Mouse (Mus musculus): ENCODE data around the gene Pde8b. TPM values are rescaled to one million over a fixed set of nuclear protein-coding genes. Genes with fewer than 3 reads are reported as not detected.

Gene Pde8b
- total RNA-seq, 2 experiments from 2014 or later: 2.5 TPM

DNA sequence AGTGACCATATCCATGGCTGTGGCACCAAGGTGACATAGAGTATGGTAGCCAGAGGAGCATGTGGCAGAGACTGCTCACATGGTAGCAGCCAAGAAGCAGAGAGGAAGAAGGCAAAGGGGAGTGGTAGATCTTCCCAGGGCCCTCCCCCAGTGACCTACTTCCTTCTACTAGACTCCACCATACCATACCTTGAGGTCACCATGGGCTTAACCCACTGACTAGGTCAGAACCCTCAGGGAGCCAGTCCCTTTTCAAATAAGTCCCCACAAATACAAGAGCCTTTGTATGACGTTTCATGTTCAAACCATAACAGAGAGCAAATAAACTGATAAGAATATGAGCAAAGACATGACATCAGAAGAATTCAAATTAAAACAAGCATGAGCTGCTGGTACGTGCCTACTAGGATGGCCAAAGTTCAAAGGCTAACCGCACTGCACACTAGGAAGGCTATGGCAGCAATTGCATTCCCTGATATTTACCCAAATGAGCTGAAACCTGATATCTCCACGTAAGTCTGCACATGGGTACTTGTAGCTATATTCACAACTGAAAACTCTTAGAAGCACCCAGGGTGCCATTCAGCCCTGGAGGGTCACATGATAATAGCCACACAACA, 109.6 kb downstream of the Pde8b start:
- DNase-seq: no peak

DNA sequence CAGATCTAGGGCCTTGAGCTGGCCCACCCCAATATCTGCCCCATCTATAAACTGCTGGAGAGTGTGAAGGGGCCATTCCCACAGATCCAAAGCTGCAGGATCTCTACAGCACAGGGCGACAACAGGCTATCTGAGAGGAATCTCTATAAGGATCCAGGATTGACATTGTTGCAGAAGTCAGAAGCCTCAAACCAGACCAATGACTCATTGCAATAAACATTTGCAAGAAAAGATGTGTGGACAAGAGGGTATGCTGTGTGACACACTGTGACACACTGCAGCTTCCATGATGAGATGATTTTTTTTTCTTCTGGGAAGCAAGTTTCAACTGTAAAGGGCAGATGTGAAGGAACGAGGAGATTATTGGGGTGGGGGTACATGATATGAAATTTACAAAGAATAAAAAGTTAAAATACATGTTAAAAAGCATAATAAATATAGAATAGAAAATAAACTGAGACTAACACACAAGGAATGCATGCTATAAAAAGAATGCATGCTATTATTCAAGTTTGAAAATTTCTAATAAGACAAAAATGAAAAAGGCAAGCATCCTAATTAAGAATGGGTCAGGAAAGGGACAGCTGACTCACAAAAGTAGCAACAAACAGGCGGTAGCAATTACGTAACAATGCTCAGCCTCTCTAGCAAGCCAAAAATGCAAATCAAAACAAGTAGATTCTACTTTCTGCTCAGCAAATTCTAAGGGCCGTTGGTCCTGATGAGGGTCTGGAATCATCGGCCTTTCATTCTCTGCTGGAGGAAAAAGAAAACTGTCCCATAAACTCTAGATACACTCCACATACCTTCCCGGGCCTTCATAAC, 114.6 kb downstream of the Pde8b start:
- DNase-seq: no peak

GRCm38 (mm10) chr13:95131848-95132247, 118.3 kb downstream of the Pde8b start:
- no peak for DNase-seq

- DNase-seq: no peak
These were observed 119.1 kb downstream of the Pde8b start for GRCm38 (mm10) chr13:95131041-95131440.

GRCm38 (mm10) chr13:95127288-95127687, 122.8 kb downstream of the Pde8b start:
- no peak for DNase-seq

- no peak for DNase-seq
These were observed 123.3 kb downstream of the Pde8b start for GRCm38 (mm10) chr13:95126801-95127200.

DNA sequence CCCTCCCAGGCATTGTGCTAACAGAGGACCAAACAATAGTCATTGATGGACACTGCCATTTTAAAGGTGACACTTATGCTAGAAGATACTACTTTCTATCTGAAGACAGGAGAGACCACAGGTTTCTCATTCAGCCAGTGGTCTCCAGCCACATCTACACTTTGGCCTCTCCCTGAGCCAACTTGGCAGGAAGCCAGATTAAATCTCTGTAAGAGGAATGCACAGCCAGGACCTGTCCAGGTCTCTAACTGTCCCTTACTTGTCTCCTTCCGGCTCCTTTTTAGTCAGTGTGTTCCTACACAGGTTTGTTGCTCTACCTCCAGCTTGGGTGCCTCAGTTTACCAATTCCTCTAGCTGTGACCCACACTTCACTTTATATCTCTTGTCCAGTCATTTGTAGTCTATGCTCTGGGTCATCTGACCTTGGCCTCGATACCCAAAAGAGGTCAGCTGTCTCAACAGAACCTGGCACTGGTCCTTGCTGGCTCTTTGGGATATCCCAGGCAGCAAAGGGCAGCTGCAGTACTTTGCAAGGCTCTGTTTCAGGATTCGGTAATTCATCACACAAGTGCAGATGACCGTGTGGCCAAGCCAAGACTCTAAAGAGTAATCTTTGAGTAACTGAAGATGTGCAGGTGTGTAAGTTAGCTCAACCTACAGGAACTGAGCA, 124.5 kb downstream of the Pde8b start:
- DNase-seq: no peak

- DNase-seq: no peak
These were observed 129.6 kb downstream of the Pde8b start for GRCm38 (mm10) chr13:95120570-95120969.

- DNase-seq: no peak
These were observed 136.4 kb downstream of the Pde8b start for GRCm38 (mm10) chr13:95113763-95114162.

DNA sequence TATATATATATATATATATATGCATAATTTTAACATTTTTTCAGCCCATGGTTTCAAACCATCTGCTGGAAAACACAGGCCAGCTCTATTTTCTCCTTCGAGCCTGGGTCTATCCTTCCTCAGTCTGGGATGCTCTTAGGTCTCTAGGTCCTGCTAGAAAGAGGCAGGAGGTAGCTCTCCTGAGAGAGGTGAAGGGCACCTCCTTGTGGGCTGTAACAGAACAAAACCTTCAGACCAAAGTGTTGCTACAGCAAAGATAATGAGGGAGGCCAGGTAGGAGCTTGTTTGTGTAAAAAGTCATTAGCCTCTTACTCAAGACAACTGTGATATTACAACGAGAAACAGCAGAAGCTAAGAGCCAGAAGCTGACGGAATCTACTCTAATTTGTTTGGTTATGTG, 140.6 kb downstream of the Pde8b start:
- no peak for DNase-seq

GRCm38 (mm10) chr13:95108035-95108434, 142.1 kb downstream of the Pde8b start:
- no peak for DNase-seq

- no peak for DNase-seq
These were observed 145.3 kb downstream of the Pde8b start for GRCm38 (mm10) chr13:95104865-95105264.

- no peak for DNase-seq
These were observed 147.0 kb downstream of the Pde8b start for GRCm38 (mm10) chr13:95102985-95103590.

GRCm38 (mm10) chr13:95101315-95101714, 148.8 kb downstream of the Pde8b start:
- no peak for DNase-seq

DNA sequence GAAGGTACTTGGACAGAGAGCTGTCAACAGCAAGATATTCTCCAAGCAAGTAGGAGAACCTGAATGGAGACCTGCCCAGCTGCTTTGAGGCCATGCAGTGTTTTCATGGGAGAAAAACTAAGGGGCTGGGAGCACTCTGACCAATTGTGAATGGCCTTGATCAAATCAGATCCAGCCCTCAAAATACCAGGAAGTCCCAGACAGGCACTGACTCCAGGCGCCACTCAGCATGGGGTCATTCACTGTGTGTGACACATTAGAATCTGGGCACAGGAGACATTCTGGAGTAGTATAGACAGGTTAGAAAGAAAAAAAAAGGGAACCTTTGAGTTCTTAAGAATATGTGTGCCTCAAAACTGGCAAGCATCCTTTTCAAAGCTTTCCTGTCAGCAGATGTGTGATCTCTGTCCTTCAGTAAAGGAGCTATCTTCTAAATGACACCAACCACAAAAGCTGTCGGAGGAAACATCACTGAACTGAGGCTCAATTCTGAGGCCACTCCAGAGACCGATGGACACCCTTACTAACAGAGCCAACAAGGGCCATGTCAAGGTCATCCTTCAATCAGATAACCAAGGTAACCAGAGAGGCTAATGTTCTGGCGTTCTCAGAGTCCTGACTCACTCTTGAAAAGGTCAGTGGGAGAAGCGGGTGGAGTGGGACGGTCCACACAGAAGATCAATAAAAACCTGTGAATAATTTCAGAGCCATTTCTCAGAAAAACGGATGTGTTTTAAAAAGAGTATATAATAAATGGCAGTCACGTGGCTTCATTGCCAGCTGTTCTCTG, 151.0 kb downstream of the Pde8b start:
- no peak for DNase-seq

GRCm38 (mm10) chr13:95096646-95097045, 153.5 kb downstream of the Pde8b start:
- DNase-seq: no peak

DNA sequence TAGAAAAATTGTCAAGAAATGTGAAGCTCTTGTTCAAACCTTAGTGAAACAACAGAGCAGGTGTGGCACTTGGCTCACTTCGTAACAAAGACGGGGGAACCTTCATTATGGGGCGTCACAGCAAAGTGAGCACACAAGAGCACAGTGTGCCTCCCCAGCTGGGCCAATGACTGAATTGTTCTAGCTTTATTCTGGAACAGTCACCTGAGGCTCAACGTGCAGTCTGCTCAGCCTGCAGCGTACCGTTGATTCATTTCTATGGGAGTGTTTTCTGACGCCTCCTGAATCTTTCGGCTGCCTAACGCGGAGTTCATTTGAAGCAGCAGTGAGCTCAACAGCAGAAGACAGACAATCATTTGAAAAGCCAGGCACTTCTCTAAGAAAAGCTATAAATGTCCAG, 154.3 kb downstream of the Pde8b start:
- DNase-seq: no peak

DNA sequence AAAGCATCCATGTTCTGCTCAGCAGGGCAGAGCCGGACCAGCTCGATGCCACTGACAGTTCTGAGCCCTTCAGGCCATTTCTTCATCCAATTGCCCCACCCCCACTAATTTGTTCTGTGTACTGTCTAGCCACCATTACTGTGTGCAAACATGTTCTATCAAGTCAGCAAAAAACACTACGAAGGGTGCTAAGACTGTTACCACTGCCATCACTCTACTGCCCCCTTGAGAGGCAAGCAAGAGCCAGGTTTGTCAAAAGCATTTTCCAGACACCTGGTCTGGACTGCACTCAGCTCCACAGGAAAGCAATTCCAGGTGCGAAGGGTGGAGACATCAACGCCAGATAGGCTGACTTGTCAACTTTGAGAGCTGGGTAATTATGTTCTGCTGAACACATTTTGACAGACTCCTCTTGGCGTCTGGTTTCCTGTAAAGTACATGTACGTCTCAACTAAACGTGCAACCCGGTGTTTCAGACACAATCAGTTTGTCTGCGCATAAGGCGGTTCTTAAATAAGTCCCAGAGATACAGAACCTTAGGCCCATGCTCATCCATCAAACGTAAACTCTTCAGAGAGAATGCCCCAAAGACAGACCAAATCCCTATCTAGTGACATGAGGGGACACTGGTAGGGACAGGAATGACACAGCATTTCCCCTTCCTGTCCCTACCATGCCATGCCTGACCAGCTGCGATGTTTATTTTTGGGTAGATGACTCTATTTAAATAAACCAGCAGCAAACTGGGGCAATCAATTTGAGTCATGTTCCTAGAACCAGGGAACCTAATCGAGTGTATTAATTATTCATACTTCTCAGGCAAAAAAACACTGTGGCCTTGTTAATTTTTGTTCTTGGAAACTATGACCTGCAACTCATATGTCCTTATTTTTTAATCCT, 158.3 kb downstream of the Pde8b start:
- DNase-seq: no peak

GRCm38 (mm10) chr13:95087358-95087787, 162.8 kb downstream of the Pde8b start:
- DNase-seq: peak; percentile 57

DNA sequence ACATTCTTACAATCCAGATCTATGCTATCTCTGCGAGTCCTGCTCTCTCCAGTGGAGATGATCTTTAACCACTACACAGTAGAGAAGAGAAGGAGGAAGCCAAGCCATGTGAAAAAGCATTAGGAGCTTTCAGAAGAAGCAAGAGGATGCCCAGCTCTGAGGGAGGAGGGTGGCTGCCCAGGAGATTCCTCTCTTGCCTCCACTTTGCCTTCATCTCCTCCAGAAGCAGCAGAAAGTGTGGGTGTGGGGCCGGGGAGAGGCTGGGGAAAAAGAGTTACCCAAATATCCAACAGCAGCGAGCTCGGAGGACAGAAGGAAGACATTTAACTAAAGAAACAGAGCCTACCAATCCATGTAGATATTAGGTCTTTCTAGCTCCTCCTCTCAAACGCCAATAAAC, 164.1 kb downstream of the Pde8b start:
- DNase-seq: no peak

GRCm38 (mm10) chr13:95082611-95083010, 167.5 kb downstream of the Pde8b start:
- DNase-seq: no peak
